Mouse (Mus musculus): ENCODE measurements at regions not wholly inside any gene's neighbourhood (a gene's known extent, or its start where the extent isn't known, plus 50 kb on each side); places are given as distances from the start of the nearest gene placed in this dataset.

DNA sequence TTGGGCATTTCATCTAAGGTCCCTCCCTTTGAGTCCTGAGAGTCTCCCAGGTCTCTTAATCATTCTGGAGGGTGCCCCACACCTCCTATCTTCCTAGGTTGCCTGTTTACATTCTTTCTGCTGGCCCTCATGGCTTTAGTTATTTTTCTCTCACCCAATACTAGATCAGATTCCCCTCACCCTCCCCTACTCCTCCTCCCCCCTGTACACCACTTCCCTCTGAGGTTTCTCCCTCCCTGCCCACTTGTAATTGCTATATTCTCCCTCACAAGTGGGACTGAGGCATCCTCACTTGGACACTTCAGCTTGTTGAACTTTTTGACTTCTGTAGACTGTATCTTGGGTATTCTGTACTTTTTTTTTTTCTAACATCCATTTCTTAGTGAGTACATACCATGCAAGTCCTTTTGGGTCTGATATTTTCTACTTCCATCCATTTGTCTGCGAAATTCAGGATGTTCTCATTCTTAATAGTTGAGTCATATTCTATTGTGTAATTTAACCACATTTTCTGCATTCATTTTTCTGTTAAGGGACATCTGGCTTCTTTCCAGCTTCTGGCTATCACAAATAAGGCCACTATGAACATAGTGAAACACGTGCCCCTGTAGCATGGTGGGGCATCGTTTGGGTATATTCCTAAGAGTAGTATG, 113.3 kb downstream of the 4931408C20Rik start:
- CTCF ChIA-PET = no interaction called here
- POLR2A ChIA-PET = no interaction called here

DNA sequence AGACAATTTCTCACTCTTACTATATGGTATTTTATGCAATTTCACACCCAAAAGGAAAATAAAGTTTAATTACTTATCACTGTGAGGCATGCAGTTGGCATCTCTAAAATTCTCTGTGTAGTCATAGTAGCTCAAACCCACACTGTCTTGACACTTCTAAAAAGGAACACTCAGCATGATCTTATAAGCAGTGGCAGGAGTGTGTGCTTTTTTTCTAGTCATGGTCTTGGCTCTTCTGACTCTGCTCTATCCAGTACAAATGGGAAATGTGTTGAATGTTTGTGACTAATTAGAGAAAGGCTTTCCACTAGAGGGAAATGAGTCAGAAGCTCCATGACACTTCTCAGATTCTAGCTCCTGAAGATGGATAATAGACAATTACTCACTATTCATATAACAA, 127.8 kb downstream of the 4931408C20Rik start:
- CTCF ChIA-PET = no interaction called here
- POLR2A ChIA-PET = no interaction called here

- ChIA-PET POLR2A (no interaction called here), CTCF (no interaction called here)
These were observed 162.7 kb downstream of the 4931408C20Rik start for GRCm38 (mm10) chr1:26524537-26524936.

DNA sequence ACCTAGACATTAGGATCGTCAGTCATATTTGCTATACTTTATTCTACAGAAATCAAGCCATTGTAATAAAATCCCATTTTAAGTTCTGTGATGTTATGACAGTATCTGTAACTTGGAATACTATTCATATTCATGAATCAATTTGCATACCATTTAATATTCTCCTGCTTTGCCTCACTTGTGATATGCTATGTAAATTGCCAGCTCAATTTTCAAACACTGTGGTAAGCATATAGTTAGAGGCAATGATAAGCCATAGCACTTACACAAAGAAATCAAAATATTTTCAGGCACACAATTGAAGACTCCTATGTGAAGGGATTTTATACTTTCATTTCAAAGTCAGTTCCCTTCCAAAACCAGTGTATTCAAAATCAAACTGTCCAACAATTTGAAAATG, 175.9 kb downstream of the 4931408C20Rik start:
- CTCF ChIA-PET = no interaction called here
- POLR2A ChIA-PET = interaction anchor here in 1 of 4 experiments (0.6 kb wide), 1 partner anchor 20 kb away, joined by 3 read pairs; no protein-coding TSS in a partner anchor
